Mouse (Mus musculus) thymus, adult 2 months (tissue): ENCODE data around the gene Ntsr1. TPM values are rescaled to one million over a fixed set of nuclear protein-coding genes. Genes with fewer than 3 reads are reported as not detected.

Experiments
- DNase-seq: peaks from one replicate; pipeline ENCODE4 v3.0.0; 2021
- H3K27ac ChIP-seq: fragments of 200-500 bp; 2 replicates; pipeline ENCODE4 v1.5.1; 2012; ENCODE audit warnings: low read length, control low read depth; ENCODE audit not compliant: control insufficient read depth, insufficient read depth
- H3K27me3 ChIP-seq: fragments of 200-500 bp; 2 replicates; pipeline ENCODE4 v1.6.1; 2012; ENCODE audit warnings: mild to moderate bottlenecking, low read length, moderate library complexity, mixed read lengths; ENCODE audit not compliant: control insufficient read depth, insufficient read depth
- H3K36me3 ChIP-seq: fragments of 200-500 bp; 2 replicates; pipeline ENCODE4 v1.6.1; 2012; ENCODE audit warnings: mild to moderate bottlenecking, low read length, moderate library complexity; ENCODE audit not compliant: control insufficient read depth, insufficient read depth
- H3K4me1 ChIP-seq: fragments of 200-500 bp; replicated peaks from 2 replicates; pipeline ENCODE4 v1.6.1; 2012; ENCODE audit warnings: low read length; ENCODE audit not compliant: control insufficient read depth, insufficient read depth
- H3K4me3 ChIP-seq: fragments of 200-500 bp; 2 replicates; pipeline ENCODE4 v1.5.1; 2012; ENCODE audit warnings: mild to moderate bottlenecking, low read length, control low read depth, moderate library complexity; ENCODE audit not compliant: control insufficient read depth, insufficient read depth
- CTCF ChIP-seq: fragments of 200-500 bp; IDR thresholded peaks from 2 replicates; pipeline ENCODE4 v1.5.1; 2012; ENCODE audit warnings: mild to moderate bottlenecking, control low read depth, low read length, moderate library complexity, borderline replicate concordance; ENCODE audit not compliant: control insufficient read depth, poor library complexity, insufficient read depth; ENCODE audit errors: extremely low read depth
- POLR2A ChIP-seq: fragments of 200-500 bp; IDR thresholded peaks from 2 replicates; pipeline ENCODE4 v1.6.1; 2012; ENCODE audit warnings: mild to moderate bottlenecking, low read length, control low read depth, moderate library complexity; ENCODE audit not compliant: control insufficient read depth, poor library complexity, insufficient read depth; ENCODE audit errors: extremely low read depth
- WGBS: fragments of 180-500 bp; shearing (Covaris S2); methylation state at CpG from one replicate; pipeline ENCODE4 v1.1.7; 2018; 5-methylcytosine and 5-hydroxymethylcytosine counted together
- polyA plus RNA-seq: library from polyadenylated mRNA; depleted of rRNA; stranded (reverse); fragments of >200 nt; gene quantifications from 2 replicates; pipeline ENCODE4 v1.2.3, GENCODE M21; 2012

Ntsr1 gene
- polyA plus RNA-seq, 1 experiment: 0.19 TPM

GRCm38 (mm10) chr2:180501217-180501967, 1.6 kb downstream of the Ntsr1 start:
- H3K27ac ChIP-seq: no peak overlapping the region

DNA sequence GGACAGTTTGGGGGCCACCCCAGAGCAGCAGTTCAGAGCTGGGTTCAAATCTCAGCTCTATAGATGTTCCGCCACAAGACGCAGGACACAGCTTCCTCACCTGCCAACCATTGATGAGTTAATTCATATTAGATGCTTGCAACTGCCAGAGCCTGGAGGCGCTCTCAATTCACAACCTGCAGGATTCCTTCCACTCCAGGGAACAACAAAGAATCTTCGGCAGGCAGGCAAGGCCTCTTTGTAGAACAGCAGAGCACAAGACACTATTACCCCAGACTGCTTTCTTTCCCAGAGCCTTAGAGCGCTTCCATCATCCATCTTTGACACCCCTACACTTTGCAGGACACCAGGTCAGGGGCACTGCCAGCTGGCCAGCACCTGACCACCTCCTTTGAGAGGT, 6.5 kb downstream of the Ntsr1 start:
- DNase-seq: no peak
- no peak overlapping the region for H3K4me3 ChIP-seq
- H3K27ac ChIP-seq: no peak overlapping the region
- no peaks in the 10 kb centered on the region for H3K36me3 ChIP-seq
- H3K27me3 ChIP-seq: no peaks in the 10 kb centered on the region
- H3K4me1 ChIP-seq: no peaks in the 10 kb centered on the region
- 97% methylated on average over 5 of the region's 5 CpGs for WGBS
- TF ChIP-seq CTCF (no peak), POLR2A (no peak)

More at GRCm38 (mm10) chr2:180501217-180501967, 1.6 kb downstream of the Ntsr1 start:
- Histone ChIP-seq H3K36me3 (no peaks in the 10 kb centered on the region), H3K4me1 (no peaks in the 10 kb centered on the region), H3K27me3 (no peaks in the 10 kb centered on the region; the same call in 1 of the 2 replicates), H3K4me3 (no peak overlapping the region)
- no peak for DNase-seq
- TF ChIP-seq CTCF: no peak
- TF ChIP-seq POLR2A: no peak
- WGBS: 54% methylated on average over 9 of the region's 9 CpGs

- WGBS: 96% methylated on average over 14 of the region's 14 CpGs
- no peak overlapping the region for H3K27ac ChIP-seq
- H3K36me3 ChIP-seq: no peaks in the 10 kb centered on the region
- no peak overlapping the region for H3K4me3 ChIP-seq
- DNase-seq: no peak
- TF ChIP-seq CTCF (no peak), POLR2A (no peak)
- H3K27me3 ChIP-seq: no peaks in the 10 kb centered on the region
- H3K4me1 ChIP-seq: no peaks in the 10 kb centered on the region
Measured at GRCm38 (mm10) chr2:180508455-180509115, 8.8 kb downstream of the Ntsr1 start.

- no peak for DNase-seq
- WGBS: 87% methylated on average over 5 of the region's 5 CpGs
- no peaks in the 10 kb centered on the region for H3K27me3 ChIP-seq
- no peak overlapping the region for H3K4me3 ChIP-seq
- H3K4me1 ChIP-seq: no peaks in the 10 kb centered on the region
- TF ChIP-seq POLR2A (no peak), CTCF (no peak)
- no peak overlapping the region for H3K27ac ChIP-seq
- H3K36me3 ChIP-seq: no peaks in the 10 kb centered on the region
Measured at GRCm38 (mm10) chr2:180510867-180511266, 11.1 kb downstream of the Ntsr1 start.

- 27% methylated on average over 13 of the region's 13 CpGs for WGBS
- DNase-seq: no peak
- TF ChIP-seq POLR2A (no peak), CTCF (no peak)
- Histone ChIP-seq H3K27me3 (no peaks in the 10 kb centered on the region), H3K36me3 (no peaks in the 10 kb centered on the region), H3K27ac (no peak overlapping the region), H3K4me1 (no peaks in the 10 kb centered on the region), H3K4me3 (no peak overlapping the region)
Measured at GRCm38 (mm10) chr2:180511875-180512661, 12.3 kb downstream of the Ntsr1 start.

GRCm38 (mm10) chr2:180513019-180513418, 13.2 kb downstream of the Ntsr1 start:
- Histone ChIP-seq H3K27ac (no peak overlapping the region), H3K4me1 (no peaks in the 10 kb centered on the region), H3K36me3 (no peaks in the 10 kb centered on the region), H3K27me3 (no peaks in the 10 kb centered on the region), H3K4me3 (no peak overlapping the region)
- no peak for DNase-seq
- WGBS: 62% methylated on average over 3 of the region's 3 CpGs
- TF ChIP-seq POLR2A (no peak), CTCF (no peak)
